30 mouse cellular contexts compared by ENCODE assay signal in the genomic region with DNA sequence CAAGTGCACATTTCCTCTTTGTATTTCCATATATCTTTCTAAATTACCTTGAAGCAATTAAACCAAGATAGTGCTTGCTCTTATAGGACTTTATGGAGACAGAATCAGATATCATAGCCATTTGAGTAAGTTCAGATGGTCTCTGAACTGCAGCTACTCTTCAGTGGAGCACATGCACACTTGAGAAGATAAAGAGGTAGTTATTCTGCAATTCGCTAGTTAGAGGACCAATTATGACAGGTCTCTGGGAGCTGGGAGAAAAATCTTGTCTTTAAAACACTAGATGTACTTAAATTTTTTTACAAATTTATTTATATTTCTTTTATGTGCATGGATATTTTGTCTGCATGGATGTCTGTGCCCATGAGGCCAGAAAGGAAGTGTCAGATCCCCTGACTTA.
"Had no signal": no experiment of that assay in that cellular context is flagged by ENCODE, and none has a peak within 500 bp of the region (broad histone marks: within the 10 kb centered on the region; RNA-seq: fewer than 3 reads in every experiment).

No protein-coding gene starts in this region.

- DNase-seq: heart, postnatal 10 days; heart, postnatal 14 days; heart, postnatal 36 days; heart, postnatal 4 days; kidney, adult 11 months; kidney, adult 18-20 months; kidney, adult 2 months; kidney, adult 8-10 months; kidney, adult 9 months; kidney, postnatal 10 days; kidney, postnatal 14 days; kidney, postnatal 25 days; kidney, postnatal 36 days; kidney, postnatal 4 days; layer of hippocampus, adult 9-11 months; layer of hippocampus, postnatal 36 days had no signal

- H3K27ac ChIP-seq: heart, embryonic 10.5 days; heart, embryonic 13.5 days; heart, embryonic 15.5 days; hindbrain, embryonic 10.5 days; hindbrain, embryonic 12.5 days; hindbrain, embryonic 13.5 days; hindbrain, embryonic 14.5 days; hindbrain, embryonic 15.5 days; hindbrain, postnatal 0 days; intestine, embryonic 15.5 days; kidney, embryonic 15.5 days; kidney, postnatal 0 days; layer of hippocampus, adult 2 months had no signal

- H3K4me1 ChIP-seq: hindbrain, embryonic 10.5 days; hindbrain, embryonic 12.5 days; hindbrain, embryonic 13.5 days; hindbrain, embryonic 15.5 days; intestine, embryonic 15.5 days; kidney, embryonic 15.5 days had no signal

- H3K27me3 ChIP-seq: heart, embryonic 12.5 days; heart, embryonic 13.5 days; heart, embryonic 15.5 days; hindbrain, embryonic 12.5 days; hindbrain, embryonic 13.5 days; hindbrain, embryonic 15.5 days; intestine, embryonic 15.5 days; kidney, embryonic 15.5 days had no signal

- H3K9me3 ChIP-seq: heart, embryonic 10.5 days; heart, embryonic 12.5 days; heart, embryonic 13.5 days; heart, embryonic 15.5 days; hindbrain, embryonic 10.5 days; hindbrain, embryonic 12.5 days; hindbrain, embryonic 13.5 days; hindbrain, embryonic 15.5 days; intestine, embryonic 15.5 days; kidney, embryonic 15.5 days had no signal

- H3K9ac ChIP-seq: heart, embryonic 12.5 days; heart, embryonic 13.5 days; heart, embryonic 15.5 days; hindbrain, embryonic 12.5 days; hindbrain, embryonic 14.5 days; hindbrain, embryonic 15.5 days; intestine, embryonic 15.5 days; kidney, embryonic 15.5 days had no signal

- H3K36me3 ChIP-seq: heart, embryonic 10.5 days; heart, embryonic 15.5 days; intestine, embryonic 15.5 days had no signal

- H3K4me3 ChIP-seq: heart, embryonic 10.5 days; heart, embryonic 12.5 days; heart, embryonic 13.5 days; heart, embryonic 15.5 days; hindbrain, embryonic 10.5 days; hindbrain, embryonic 12.5 days; hindbrain, embryonic 13.5 days; hindbrain, embryonic 15.5 days; intestine, embryonic 15.5 days; kidney, embryonic 15.5 days; layer of hippocampus, adult 2 months had no signal
